8 mouse cellular contexts compared by ENCODE assay signal in genomic region chr16:94525955-94526343, GRCm38 (mm10). TPM values are rescaled to one million over a fixed set of nuclear protein-coding genes. Genes with fewer than 3 reads are reported as not detected.
DNase-seq lines count a peak whose midpoint lies in the region; ATAC-seq and TF ChIP-seq lines count a peak whose summit lies in the region.

No protein-coding gene starts in this region.

- ATAC-seq in frontal cortex, adult (ENCODE audit: low TSS enrichment): peak; percentile 38
- peak; percentile 77 for ATAC-seq in forebrain, embryonic 12.5 days (ENCODE audit: low FRiP score)
- peak; percentile 58 for ATAC-seq in liver, embryonic 14.5 days (ENCODE audit: insufficient read depth)

- peaks cover 24% of the 10 kb centered on the region for H3K4me1 ChIP-seq in forebrain, embryonic 12.5 days
- peaks cover 11 to 27% of the 10 kb centered on the region in 2 experiments for H3K4me1 ChIP-seq in liver, embryonic 14.5 days (replicated peaks; ENCODE audit: control insufficient read depth in 2 of 2, insufficient read depth in 2 of 2, low read length in 1 of 2)

- peak overlapping the region; percentile 82 for H3K9ac ChIP-seq in forebrain, embryonic 12.5 days
- H3K9ac ChIP-seq in liver, embryonic 14.5 days (replicated peaks): peak overlapping the region; percentile 80

- WGBS in forebrain, embryonic 12.5 days: under 1% methylated on average over 24 of the region's 24 CpGs
- under 1% methylated on average over 24 of the region's 24 CpGs for WGBS in liver, embryonic 14.5 days (ENCODE audit: insufficient replicate concordance)

- H3K36me3 ChIP-seq in forebrain, embryonic 12.5 days (replicated peaks): no peaks in the 10 kb centered on the region
- H3K36me3 ChIP-seq in liver, embryonic 14.5 days (replicated peaks; ENCODE audit: control insufficient read depth, insufficient read depth, low read depth): no peaks in the 10 kb centered on the region

- no peak for TF ChIP-seq CTCF in liver, embryonic 14.5 days (IDR thresholded peaks at IDR 0.05; ENCODE audit: low read depth)

- no peak for TF ChIP-seq EP300 in liver, embryonic 14.5 days (IDR thresholded peaks at IDR 0.05; ENCODE audit: low read depth)

- H3K4me3 ChIP-seq in forebrain, embryonic 12.5 days (replicated peaks): peak overlapping the region; percentile 90
- peak overlapping the region; percentile 73 to 85 for H3K4me3 ChIP-seq in liver, embryonic 14.5 days (ENCODE audit: insufficient read depth in 1 of 2, low read depth in 2 of 2, low read length in 2 of 2)

- H3K9me3 ChIP-seq in forebrain, embryonic 12.5 days: no peaks in the 10 kb centered on the region
- no peaks in the 10 kb centered on the region for H3K9me3 ChIP-seq in liver, embryonic 14.5 days (ENCODE audit: control insufficient read depth, low read length)

- no peak for DNase-seq in frontal cortex, postnatal 36 days (ENCODE audit: low spot score in 2 of 2)
- peak; percentile 68 for DNase-seq in 3T3-L1 (ENCODE audit: low read depth, low spot score)
- DNase-seq in liver, embryonic 14.5 days (ENCODE audit: low read depth in 3 of 3, low spot score in 3 of 3): peak in 2 of 3 experiments; percentile 19
- DNase-seq in retina, embryonic 14.5 days (ENCODE audit: low spot score): no peak
- DNase-seq in adrenal gland, postnatal 25 days: no peak
- DNase-seq in embryo, embryonic 10.5 days (ENCODE audit: low spot score): no peak

- H3K4me2 ChIP-seq in forebrain, embryonic 12.5 days: peak overlapping the region; percentile 74
- H3K4me2 ChIP-seq in liver, embryonic 14.5 days (ENCODE audit: low read depth): peak overlapping the region; percentile 85

- H3K27me3 ChIP-seq in forebrain, embryonic 12.5 days: no peaks in the 10 kb centered on the region
- no peaks in the 10 kb centered on the region for H3K27me3 ChIP-seq in liver, embryonic 14.5 days (ENCODE audit: control insufficient read depth, insufficient read depth, low read length)

- peak overlapping the region; percentile 96 for H3K27ac ChIP-seq in forebrain, embryonic 12.5 days
- peak overlapping the region; percentile 60 for H3K27ac ChIP-seq in liver, embryonic 14.5 days

RNA-seq across cellular contexts. Expression of gene Vps26c, which starts 0.7 kb away (rescaled TPM):
- 53.3 and 55.6 TPM in 2 replicates for polyA plus RNA-seq in forebrain, embryonic 12.5 days (2016; fragmentation: Nextera tagmentation; extraction: Ambion mirVana)
- polyA plus RNA-seq in liver, embryonic 14.5 days (2012; rRNA removed): 12.2 and 13.3 TPM in 2 replicates
- 18.3 and 18.8 TPM in 2 replicates for polyA plus RNA-seq in liver, embryonic 14.5 days (2014; fragmentation: Nextera tagmentation; extraction: Ambion mirVana)
- total RNA-seq in adrenal gland, postnatal 25 days (2021): 59.1 and 61.5 TPM in 2 replicates

RNA-seq across cellular contexts. Expression of gene Dyrk1a, which starts 43.9 kb away (rescaled TPM):
- polyA plus RNA-seq in forebrain, embryonic 12.5 days (2016; fragmentation: Nextera tagmentation; extraction: Ambion mirVana): 12.0 and 12.8 TPM in 2 replicates
- 7.5 and 9.2 TPM in 2 replicates for polyA plus RNA-seq in liver, embryonic 14.5 days (2012; rRNA removed)
- 5.0 and 5.6 TPM in 2 replicates for polyA plus RNA-seq in liver, embryonic 14.5 days (2014; fragmentation: Nextera tagmentation; extraction: Ambion mirVana)
- total RNA-seq in adrenal gland, postnatal 25 days (2021): 59.4 and 76.4 TPM in 2 replicates

Comparison
In these comparisons a context has a peak if more than half of its experiments do, and no peak if none do; other contexts are left out.
1. DNase-seq: peak in 3T3-L1 (single experiment) and liver, embryonic 14.5 days (2 of 3); none in frontal cortex, postnatal 36 days (0 of 2), retina, embryonic 14.5 days (single experiment), adrenal gland, postnatal 25 days (single experiment) and embryo, embryonic 10.5 days (single experiment).
2. Peak in every context shown above with its lines, with median percentiles within 50 percentile points of each other: ATAC-seq.